ENCODE assay signal across 17 mouse cellular contexts in genomic region chr9:79689342-79689741, GRCm38 (mm10). TPM values are rescaled to one million over a fixed set of nuclear protein-coding genes. Genes with fewer than 3 reads are reported as not detected.
A peak's percentile ranks its signal among the peaks of the same experiment; 100 is the strongest.
DNase-seq lines count a peak whose midpoint lies in the region; ATAC-seq and TF ChIP-seq lines count a peak whose summit lies in the region.
"Had no signal": no experiment of that assay in that cellular context is flagged by ENCODE, and none has a peak within 500 bp of the region (broad histone marks: within the 10 kb centered on the region; RNA-seq: fewer than 3 reads in every experiment).

No protein-coding gene starts in this region.

- no peaks in the 10 kb centered on the region for H3K27me3 ChIP-seq in hindbrain, embryonic 11.5 days (ENCODE audit: control insufficient read depth, insufficient read depth, low read length)
- no peaks in the 10 kb centered on the region for H3K27me3 ChIP-seq in hindbrain, embryonic 16.5 days (replicated peaks; ENCODE audit: control insufficient read depth, insufficient read depth, low read length)
- H3K27me3 ChIP-seq in limb, embryonic 15.5 days, result no peaks in the 10 kb centered on the region
- no peaks in the 10 kb centered on the region for H3K27me3 ChIP-seq in limb, embryonic 10.5 days (ENCODE audit: low read depth, poor library complexity, severe bottlenecking)
- H3K27me3 ChIP-seq in neural tube, embryonic 15.5 days (replicated peaks), result no peaks in the 10 kb centered on the region
- H3K27me3 ChIP-seq: embryonic facial prominence, embryonic 12.5 days; forebrain, embryonic 13.5 days had no signal

- H3K9ac ChIP-seq in hindbrain, embryonic 11.5 days (ENCODE audit: low read depth, low read length), result no peak overlapping the region
- no peak overlapping the region for H3K9ac ChIP-seq in hindbrain, embryonic 16.5 days (ENCODE audit: low read depth, low read length)
- no peak overlapping the region for H3K9ac ChIP-seq in limb, embryonic 15.5 days
- no peak overlapping the region for H3K9ac ChIP-seq in neural tube, embryonic 15.5 days (replicated peaks)
- H3K9ac ChIP-seq: embryonic facial prominence, embryonic 12.5 days; forebrain, embryonic 13.5 days had no signal

- H3K27ac ChIP-seq in hindbrain, embryonic 11.5 days (ENCODE audit: low read depth, low read length), result no peak overlapping the region
- H3K27ac ChIP-seq in hindbrain, embryonic 16.5 days (ENCODE audit: low read depth, low read length), result no peak overlapping the region
- peak overlapping the region; percentile 30; the same call in 1 of the 2 replicates for H3K27ac ChIP-seq in limb, embryonic 15.5 days
- no peak overlapping the region for H3K27ac ChIP-seq in limb, embryonic 10.5 days
- H3K27ac ChIP-seq in embryonic fibroblast, embryonic 13.5 days (ENCODE audit: insufficient read depth, low read length), result peak overlapping the region; percentile 28; the same call in 1 of the 2 replicates
- H3K27ac ChIP-seq in neural tube, embryonic 15.5 days (replicated peaks), result 0 out of 2 replicates have a peak overlapping the region, but pooled peaks have one; percentile 45
- H3K27ac ChIP-seq: embryonic facial prominence, embryonic 12.5 days; forebrain, embryonic 13.5 days; heart, embryonic 10.5 days; macrophage had no signal

- DNase-seq in hindbrain, embryonic 11.5 days (ENCODE audit: low spot score), result no peak
- DNase-seq in limb, embryonic 10.5 days (ENCODE audit: low spot score), result no peak
- DNase-seq in left cerebral cortex, adult 9 months (ENCODE audit: low spot score in 2 of 2), result no peak
- DNase-seq: adrenal gland, postnatal 25 days; cerebellum, adult 8-10 months; cerebellum, postnatal 36 days; kidney, postnatal 10 days; layer of hippocampus, postnatal 36 days had no signal

- no peak for TF ChIP-seq CTCF in embryonic fibroblast, embryonic 13.5 days (IDR thresholded peaks at IDR 0.05; ENCODE audit: borderline replicate concordance, insufficient read depth, low read length)

- ATAC-seq in hindbrain, embryonic 11.5 days (ENCODE audit: low FRiP score), result peak; percentile 8; the same call in 1 of the 2 replicates
- ATAC-seq in hindbrain, embryonic 16.5 days, result no peak
- ATAC-seq in limb, embryonic 15.5 days (ENCODE audit: insufficient number of reproducible peaks, low FRiP score, low TSS enrichment, low read depth), result no peak
- ATAC-seq in neural tube, embryonic 15.5 days (ENCODE audit: low FRiP score), result peak; percentile 54; the same call in 1 of the 2 replicates

- no peaks in the 10 kb centered on the region for H3K36me3 ChIP-seq in hindbrain, embryonic 11.5 days (ENCODE audit: control insufficient read depth, insufficient read depth, low read length)
- H3K36me3 ChIP-seq in hindbrain, embryonic 16.5 days (ENCODE audit: control insufficient read depth, insufficient read depth, low read length), result no peaks in the 10 kb centered on the region
- H3K36me3 ChIP-seq in limb, embryonic 15.5 days, result peaks cover 32% of the 10 kb centered on the region
- H3K36me3 ChIP-seq in limb, embryonic 10.5 days, result no peaks in the 10 kb centered on the region
- no peaks in the 10 kb centered on the region for H3K36me3 ChIP-seq in neural tube, embryonic 15.5 days
- H3K36me3 ChIP-seq: heart, embryonic 10.5 days had no signal

- no peak overlapping the region for H3K4me3 ChIP-seq in hindbrain, embryonic 11.5 days (ENCODE audit: low read depth, low read length)
- H3K4me3 ChIP-seq in hindbrain, embryonic 16.5 days (ENCODE audit: low read length), result no peak overlapping the region
- no peak overlapping the region for H3K4me3 ChIP-seq in limb, embryonic 15.5 days
- H3K4me3 ChIP-seq in limb, embryonic 10.5 days, result no peak overlapping the region
- H3K4me3 ChIP-seq in embryonic fibroblast, embryonic 13.5 days (ENCODE audit: insufficient read depth, low read length), result no peak overlapping the region
- no peak overlapping the region for H3K4me3 ChIP-seq in neural tube, embryonic 15.5 days (replicated peaks)
- H3K4me3 ChIP-seq: embryonic facial prominence, embryonic 12.5 days; erythroblast, embryonic 14.5 days; forebrain, embryonic 13.5 days; heart, embryonic 10.5 days had no signal

- no peak overlapping the region for H3K4me2 ChIP-seq in hindbrain, embryonic 11.5 days (replicated peaks; ENCODE audit: low read depth, low read length)
- H3K4me2 ChIP-seq in hindbrain, embryonic 16.5 days (ENCODE audit: low read length), result no peak overlapping the region
- H3K4me2 ChIP-seq in limb, embryonic 15.5 days, result no peak overlapping the region
- H3K4me2 ChIP-seq in neural tube, embryonic 15.5 days, result 0 out of 2 replicates have a peak overlapping the region, but pooled peaks have one; percentile 5
- H3K4me2 ChIP-seq: embryonic facial prominence, embryonic 12.5 days; forebrain, embryonic 13.5 days had no signal

- no peaks in the 10 kb centered on the region; the same call in 1 of the 2 replicates for H3K4me1 ChIP-seq in hindbrain, embryonic 11.5 days (replicated peaks; ENCODE audit: control insufficient read depth, insufficient read depth, low read length)
- H3K4me1 ChIP-seq in hindbrain, embryonic 16.5 days (ENCODE audit: control insufficient read depth, insufficient read depth, low read depth, low read length), result peaks cover 12% of the 10 kb centered on the region
- H3K4me1 ChIP-seq in limb, embryonic 15.5 days, result no peaks in the 10 kb centered on the region
- H3K4me1 ChIP-seq in limb, embryonic 10.5 days, result 0 out of 2 replicates have a peak, but pooled peaks cover 4% of the 10 kb centered on the region
- H3K4me1 ChIP-seq in embryonic fibroblast, embryonic 13.5 days (ENCODE audit: control insufficient read depth, insufficient read depth, low read length), result peaks cover 5% of the 10 kb centered on the region; the same call in 1 of the 2 replicates
- H3K4me1 ChIP-seq in neural tube, embryonic 15.5 days, result peaks cover 15% of the 10 kb centered on the region
- H3K4me1 ChIP-seq: embryonic facial prominence, embryonic 12.5 days had no signal

- no peaks in the 10 kb centered on the region for H3K9me3 ChIP-seq in hindbrain, embryonic 11.5 days (ENCODE audit: control insufficient read depth, low read length)
- no peaks in the 10 kb centered on the region for H3K9me3 ChIP-seq in hindbrain, embryonic 16.5 days (ENCODE audit: control insufficient read depth, low read length)
- no peaks in the 10 kb centered on the region for H3K9me3 ChIP-seq in limb, embryonic 15.5 days
- H3K9me3 ChIP-seq in limb, embryonic 10.5 days (replicated peaks), result no peaks in the 10 kb centered on the region
- no peaks in the 10 kb centered on the region for H3K9me3 ChIP-seq in neural tube, embryonic 15.5 days (replicated peaks)
- H3K9me3 ChIP-seq: embryonic facial prominence, embryonic 12.5 days; forebrain, embryonic 13.5 days; heart, embryonic 10.5 days had no signal

- no peak for TF ChIP-seq POLR2A in embryonic fibroblast, embryonic 13.5 days (IDR thresholded peaks at IDR 0.05; ENCODE audit: low read depth, low read length)

- 73% methylated on average over 7 of the region's 7 CpGs for WGBS in hindbrain, embryonic 11.5 days
- WGBS in hindbrain, embryonic 16.5 days, result 60% methylated on average over 7 of the region's 7 CpGs
- 62% methylated on average over 7 of the region's 7 CpGs for WGBS in limb, embryonic 15.5 days
- 64% methylated on average over 7 of the region's 7 CpGs for WGBS in limb, embryonic 10.5 days
- 18% methylated on average over 7 of the region's 7 CpGs for WGBS in neural tube, embryonic 15.5 days

RNA-seq across cellular contexts. Expression of gene Col12a1, which starts 29.3 kb away (rescaled TPM):
- polyA plus RNA-seq in hindbrain, embryonic 11.5 days (2014; fragmentation: Nextera tagmentation; extraction: Ambion mirVana), result 18.9 and 32.2 TPM in 2 replicates
- 7.4 and 10.4 TPM in 2 replicates for polyA plus RNA-seq in hindbrain, embryonic 16.5 days (2015; fragmentation: Nextera tagmentation; extraction: Ambion mirVana)
- polyA plus RNA-seq in limb, embryonic 15.5 days (2015; fragmentation: Nextera tagmentation; extraction: Ambion mirVana), result 180 and 191 TPM in 2 replicates
- polyA plus RNA-seq in limb, embryonic 10.5 days (2016; fragmentation: Nextera tagmentation; extraction: Ambion mirVana), result 4.8 and 12.4 TPM in 2 replicates
- polyA plus RNA-seq in embryonic fibroblast, embryonic 13.5 days (2011; ENCODE audit: insufficient read length, low read depth, missing spikeins), result 1,043 and 1,276 TPM in 2 replicates
- 20.5 and 21.2 TPM in 2 replicates for polyA plus RNA-seq in neural tube, embryonic 15.5 days (2015; fragmentation: Nextera tagmentation; extraction: Ambion mirVana)
- polyA plus RNA-seq: erythroblast, embryonic 14.5 days had no signal

Comparison
In these comparisons a context has a peak if more than half of its experiments do, and no peak if none do; other contexts are left out.
1. ATAC-seq: peak in hindbrain, embryonic 11.5 days (single experiment) and neural tube, embryonic 15.5 days (single experiment); none in hindbrain, embryonic 16.5 days (single experiment) and limb, embryonic 15.5 days (single experiment).
2. H3K27ac ChIP-seq: peak in limb, embryonic 15.5 days (single experiment), embryonic fibroblast, embryonic 13.5 days (single experiment) and neural tube, embryonic 15.5 days (single experiment); none in hindbrain, embryonic 11.5 days (single experiment), hindbrain, embryonic 16.5 days (single experiment) and limb, embryonic 10.5 days (single experiment).